Mouse (Mus musculus) adrenal gland, adult 8-10 months (tissue): ENCODE measurements around the gene Kcnc3. TPM values are rescaled to one million over a fixed set of nuclear protein-coding genes. Genes with fewer than 3 reads are reported as not detected.

Experiments
- DNase-seq: peaks from one replicate; pipeline ENCODE4 v3.0.0; 2022
- total RNA-seq, 4 experiments: library from RNA; stranded (reverse); gene quantifications; 2 replicates each; pipeline ENCODE4 v1.2.4; 2022

The Kcnc3 gene
- total RNA-seq, 4 experiments from 2014 or later = 4.7 to 11.1 (median 7.8) TPM

DNA sequence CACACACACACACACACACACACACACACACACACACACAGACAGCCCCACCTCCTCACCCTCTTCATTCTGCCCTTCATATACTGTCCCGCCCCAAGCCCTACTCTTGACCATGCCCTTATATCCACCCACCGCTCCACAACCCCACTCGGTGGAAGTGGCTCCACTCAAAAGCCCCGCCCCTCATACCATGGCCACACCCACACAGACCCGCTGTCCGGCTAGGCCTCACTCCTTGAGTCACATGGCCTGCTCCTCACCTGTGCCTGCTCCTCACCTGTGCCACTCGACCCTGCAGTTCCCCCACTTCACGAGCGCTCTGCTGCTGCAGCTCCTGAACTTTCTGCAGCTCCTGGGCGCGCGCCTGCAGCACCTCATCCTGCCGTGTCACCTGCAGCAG, 40.0 kb downstream of the Kcnc3 start:
- DNase-seq = no peak

GRCm38 (mm10) chr7:44632676-44633075, 42.2 kb downstream of the Kcnc3 start:
- DNase-seq = no peak

DNA sequence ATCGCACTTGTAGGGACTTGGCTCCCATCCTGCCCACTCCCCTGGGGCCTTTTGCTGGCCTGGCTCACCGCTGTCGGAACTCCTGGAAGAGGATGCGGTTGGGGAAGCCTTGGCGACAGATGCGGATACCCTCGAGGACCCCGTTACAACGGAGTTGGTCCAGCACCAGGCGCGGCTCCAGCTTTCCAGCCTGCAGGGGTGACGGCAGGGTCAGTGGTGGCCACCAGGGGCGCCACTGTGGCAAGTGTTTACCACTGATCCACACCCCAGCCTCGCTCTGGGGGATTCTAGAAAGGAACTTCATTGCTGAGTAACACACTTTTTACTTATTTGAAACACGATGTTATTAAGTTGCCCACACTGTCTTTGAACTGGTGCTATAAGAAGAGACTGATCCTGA, 42.9 kb downstream of the Kcnc3 start:
- DNase-seq = no peak

DNA sequence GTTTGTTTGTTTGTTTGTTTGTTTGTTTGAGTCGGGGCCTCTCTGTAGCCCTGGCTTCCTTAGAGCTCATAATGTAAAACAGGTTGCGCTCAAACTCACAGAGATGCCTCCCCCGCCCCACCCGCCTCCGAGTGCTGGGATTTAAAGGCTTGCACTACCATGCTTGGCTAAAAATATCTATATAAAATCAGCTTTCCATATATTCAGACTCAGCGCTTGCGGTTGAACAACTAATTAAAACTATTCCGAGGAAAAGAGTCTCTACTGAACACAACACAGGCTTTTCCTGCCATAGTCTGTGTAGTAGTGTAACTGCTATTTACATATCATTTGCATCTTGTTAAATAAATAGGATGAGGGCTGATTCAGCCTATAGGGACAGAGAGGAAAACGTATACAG, 46.2 kb downstream of the Kcnc3 start:
- no peak for DNase-seq

GRCm38 (mm10) chr7:44638663-44639062, 48.2 kb downstream of the Kcnc3 start:
- no peak for DNase-seq

DNA sequence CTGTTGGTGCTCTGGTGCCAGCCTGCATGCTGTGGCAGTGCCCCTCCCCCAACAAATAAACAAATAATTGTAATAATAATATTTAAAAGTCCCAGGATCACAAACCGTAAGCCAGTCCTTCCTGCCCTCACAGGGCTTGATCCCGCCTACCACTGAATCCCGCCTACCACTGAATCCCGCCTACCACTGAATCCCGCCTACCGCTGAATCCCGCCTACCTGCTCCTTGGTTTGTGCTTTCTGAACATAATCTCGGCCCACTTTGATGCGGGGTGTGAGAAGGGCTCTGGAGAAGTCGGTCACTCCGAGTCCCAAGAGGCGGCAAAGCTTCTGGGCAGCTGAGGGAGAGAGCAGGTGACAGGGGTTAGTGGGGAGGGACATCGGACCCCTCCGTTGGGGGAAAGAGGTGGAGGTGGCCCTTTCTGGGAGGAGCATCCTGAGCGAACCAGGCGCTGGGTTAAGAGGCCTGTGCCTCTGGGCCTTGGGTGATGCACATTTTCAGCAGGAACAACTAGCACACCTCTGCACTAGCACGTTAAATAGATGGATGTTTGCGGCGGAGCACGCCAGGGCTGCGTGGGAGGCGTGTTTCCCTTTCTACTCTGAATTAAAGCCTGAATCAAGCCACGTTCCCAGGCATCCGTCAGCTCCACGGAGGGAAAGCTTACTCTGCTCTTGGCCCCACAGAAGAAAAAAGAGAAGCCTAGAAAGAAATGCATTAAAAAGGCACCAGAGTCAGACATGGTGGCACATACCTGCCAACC, 50.6 kb downstream of the Kcnc3 start:
- no peak for DNase-seq

DNA sequence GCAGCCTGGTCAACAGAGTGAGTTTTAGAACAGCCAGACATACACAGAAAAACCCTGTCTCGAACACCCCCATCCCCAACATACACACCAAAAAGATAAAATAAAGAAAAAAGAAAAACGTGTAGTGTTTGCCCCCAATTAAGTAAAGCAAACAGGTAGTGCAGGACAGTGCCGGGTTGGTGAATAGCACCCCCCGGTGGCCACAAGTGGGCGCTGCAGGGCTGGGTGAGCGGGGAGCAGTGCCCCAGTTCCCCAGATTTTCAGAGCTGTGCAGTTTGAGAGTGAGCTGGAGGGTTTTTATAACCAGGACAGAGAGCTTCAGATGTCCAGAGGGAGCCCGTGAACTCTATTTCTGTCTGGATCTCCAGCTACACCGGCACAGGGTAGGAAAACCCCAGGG, 51.4 kb downstream of the Kcnc3 start:
- no peak for DNase-seq

DNA sequence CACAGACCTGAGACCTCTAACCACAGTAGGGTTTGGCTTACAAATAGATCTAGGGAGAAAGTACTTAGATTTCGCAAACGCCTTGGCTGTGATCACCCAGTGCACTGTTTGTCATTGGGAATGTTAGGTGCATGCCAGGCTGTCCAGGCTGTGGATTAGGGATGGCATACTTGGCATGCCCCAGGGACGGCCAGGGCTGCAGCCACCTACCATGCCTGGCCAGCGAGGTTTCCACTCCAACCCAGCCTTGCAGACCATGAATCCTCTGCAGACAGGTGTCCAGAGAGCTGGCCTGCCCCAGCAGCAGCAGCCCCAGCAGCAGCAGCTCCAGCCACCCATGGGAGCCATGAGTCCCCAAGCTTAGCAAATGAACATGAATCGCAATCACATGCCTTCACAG, 54.8 kb downstream of the Kcnc3 start:
- DNase-seq = no peak

GRCm38 (mm10) chr7:44645951-44646350, 55.5 kb downstream of the Kcnc3 start:
- DNase-seq = no peak

GRCm38 (mm10) chr7:44647042-44647724, 56.7 kb downstream of the Kcnc3 start:
- DNase-seq = no peak

DNA sequence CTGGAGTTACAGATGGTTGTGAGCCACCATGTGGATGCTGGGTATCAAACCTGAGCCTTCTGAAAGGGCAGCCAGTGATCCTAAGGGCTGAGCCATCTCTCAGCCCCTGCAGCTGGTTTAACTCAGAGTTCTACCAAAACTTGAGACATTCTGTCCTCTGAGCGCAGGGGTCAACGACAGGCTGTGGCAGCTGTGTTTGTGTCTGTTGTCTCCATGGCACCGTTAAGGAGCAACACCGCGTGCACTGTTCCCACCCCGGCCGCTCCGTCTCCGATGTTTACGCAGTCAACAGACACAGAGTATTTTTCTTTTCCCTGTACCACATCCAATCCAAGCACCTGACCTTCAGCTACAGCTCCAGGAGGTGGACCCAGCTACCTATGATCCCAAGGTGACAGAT, 57.3 kb downstream of the Kcnc3 start:
- no peak for DNase-seq

DNA sequence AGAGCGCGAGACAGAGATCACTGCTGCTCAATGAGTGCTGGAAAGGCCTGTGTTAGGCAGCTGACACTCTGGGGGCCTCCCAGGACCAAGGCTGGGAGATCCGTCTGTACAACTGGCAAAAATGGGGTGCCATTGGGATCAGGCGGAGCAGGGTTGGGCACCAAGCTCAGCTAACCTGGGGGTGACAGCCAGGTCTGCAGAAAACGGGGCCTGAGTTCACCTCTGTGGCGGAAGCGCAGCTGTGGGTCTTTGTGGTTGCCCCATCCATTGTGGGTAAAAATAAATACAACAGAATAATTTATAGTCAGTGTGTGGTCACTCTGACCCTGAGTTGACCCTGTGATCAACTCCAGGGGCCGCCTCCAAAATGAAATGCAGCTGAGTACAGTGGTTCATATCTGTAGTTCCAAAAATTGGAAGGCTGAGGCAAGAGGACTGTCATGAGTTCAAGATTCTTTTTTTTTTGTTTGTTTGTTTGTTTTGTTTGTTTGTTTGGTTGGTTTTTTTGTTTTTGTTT, 58.7 kb downstream of the Kcnc3 start:
- DNase-seq = no peak

DNA sequence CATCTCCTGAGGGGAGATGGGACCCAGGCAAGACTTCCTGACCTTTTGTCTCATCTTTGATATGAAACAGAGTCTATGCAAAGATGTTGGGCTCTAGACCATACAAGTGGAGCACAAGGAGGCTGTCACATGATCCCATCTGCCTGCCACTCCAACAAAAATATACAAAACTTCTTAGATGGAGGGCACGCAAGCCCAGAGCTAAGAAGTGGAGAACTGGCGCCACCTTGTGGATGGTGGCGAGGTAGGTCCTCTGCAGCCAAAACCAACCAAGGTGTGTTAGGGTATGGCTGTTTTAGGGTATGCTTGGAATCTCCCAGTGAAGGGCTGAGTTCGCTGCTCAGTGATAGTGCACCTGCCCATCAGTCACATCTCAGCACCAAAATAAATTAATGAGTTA, 59.5 kb downstream of the Kcnc3 start:
- no peak for DNase-seq

GRCm38 (mm10) chr7:44651416-44651815, 61.0 kb downstream of the Kcnc3 start:
- no peak for DNase-seq

DNA sequence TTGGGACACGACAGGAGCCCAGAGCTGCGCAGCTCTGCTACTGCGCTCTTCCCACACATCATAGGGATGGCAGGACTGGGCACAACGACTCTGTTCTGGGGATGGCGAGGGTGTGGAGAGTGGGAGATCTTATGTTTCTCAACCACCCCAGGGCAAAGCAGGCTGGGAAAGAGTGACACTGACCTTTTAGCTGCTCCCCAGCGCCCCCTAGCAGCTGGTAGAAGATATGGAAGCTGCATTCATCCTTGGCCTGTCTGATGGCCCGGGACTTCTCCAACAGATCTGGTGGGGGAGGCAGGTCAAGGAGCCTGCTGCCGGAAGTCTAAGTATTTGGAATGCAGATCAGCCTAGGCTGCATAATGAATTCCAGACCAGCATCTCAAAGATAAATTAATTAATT, 63.3 kb downstream of the Kcnc3 start:
- no peak for DNase-seq

Other genes starting within 250 kb of the Kcnc3 start
- 10 to 100 TPM in 1 of 4 experiments, 1 to 10 TPM in 3; 4.9 to 11.1 (median 7.6) TPM for gene Syt3, start 206.6 kb upstream of the Kcnc3 start, total RNA-seq
- 1 to 10 TPM in 3 of 4 experiments, under 1 TPM in 1; 0.73 to 2.2 (median 1.4) TPM for gene 1700008O03Rik, start 204.8 kb upstream of the Kcnc3 start, total RNA-seq
- gene Lrrc4b, start 161.6 kb upstream of the Kcnc3 start, total RNA-seq = 10 to 100 TPM in 2 of 4 experiments, 1 to 10 TPM in 2; 6.4 to 15.4 (median 9.8) TPM
- 1 to 10 TPM in 3 of 4 experiments, under 1 TPM in 1; 0.73 to 2.0 (median 1.4) TPM for gene Aspdh, start 125.3 kb upstream of the Kcnc3 start, total RNA-seq
- 10 to 100 TPM; 43.7 to 56.5 (median 46.9) TPM for gene Josd2, start 122.7 kb upstream of the Kcnc3 start, total RNA-seq
- gene Emc10, start 94.1 kb upstream of the Kcnc3 start, total RNA-seq = 100 to 1,000 TPM in 3 of 4 experiments, 10 to 100 TPM in 1; 99.0 to 119 (median 110) TPM
- 10 to 100 TPM in 3 of 4 experiments, 1 to 10 TPM in 1; 10.0 to 15.5 (median 13.0) TPM for gene Fam71e1, start 94.1 kb upstream of the Kcnc3 start, total RNA-seq
- gene Mybpc2, start 66.0 kb upstream of the Kcnc3 start, total RNA-seq = under 1 TPM in 2 of 4 experiments, not detected in 2; 0.07 to 0.08 TPM
- under 1 TPM; 0.32 to 0.77 (median 0.43) TPM for gene Spib, start 58.6 kb upstream of the Kcnc3 start, total RNA-seq
- gene Pold1, start 41.8 kb upstream of the Kcnc3 start, total RNA-seq = 10 to 100 TPM; 10.9 to 18.6 (median 15.9) TPM
- 100 to 1,000 TPM in 3 of 4 experiments, 10 to 100 TPM in 1; 94.3 to 153 (median 129) TPM for gene Nr1h2, start 36.7 kb upstream of the Kcnc3 start, total RNA-seq
- 1 to 10 TPM in 3 of 4 experiments, under 1 TPM in 1; 1.00 to 2.0 (median 1.5) TPM for gene Napsa, start 18.3 kb upstream of the Kcnc3 start, total RNA-seq
- 10 to 100 TPM in 1 of 4 experiments, 1 to 10 TPM in 3; 7.3 to 16.5 (median 8.4) TPM for gene Myh14, start 80.2 kb downstream of the Kcnc3 start, total RNA-seq
- gene Izumo2, start 118.1 kb downstream of the Kcnc3 start, total RNA-seq = not detected
- 10 to 100 TPM; 46.5 to 73.4 (median 54.8) TPM for gene Vrk3, start 157.7 kb downstream of the Kcnc3 start, total RNA-seq
- gene Zfp473, start 160.4 kb downstream of the Kcnc3 start, total RNA-seq = 1 to 10 TPM in 1 of 4 experiments, under 1 TPM in 3; 0.35 to 1.1 (median 0.41) TPM
- 10 to 100 TPM; 33.8 to 42.8 (median 37.8) TPM for gene Nup62, start 225.4 kb downstream of the Kcnc3 start, total RNA-seq
- gene Il4i1, start 225.7 kb downstream of the Kcnc3 start, total RNA-seq = 1 to 10 TPM; 1.7 to 3.7 (median 2.5) TPM
- gene Atf5, start 226.0 kb downstream of the Kcnc3 start, total RNA-seq = 100 to 1,000 TPM in 1 of 4 experiments, 10 to 100 TPM in 3; 76.2 to 108 (median 82.7) TPM